In genomic region chr11:109394758-109395157, GRCm38 (mm10) we compare ENCODE assay signal across 40 mouse cellular contexts. TPM values are rescaled to one million over a fixed set of nuclear protein-coding genes. Genes with fewer than 3 reads are reported as not detected.
DNase-seq lines count a peak whose midpoint lies in the region; ATAC-seq and TF ChIP-seq lines count a peak whose summit lies in the region.
"Had no signal": no experiment of that assay in that cellular context is flagged by ENCODE, and none has a peak within 500 bp of the region (broad histone marks: within the 10 kb centered on the region; RNA-seq: fewer than 3 reads in every experiment).

No protein-coding gene starts in this region.

- H3K27ac ChIP-seq in heart, embryonic 12.5 days (ENCODE audit: poor library complexity, severe bottlenecking), result no peak overlapping the region
- H3K27ac ChIP-seq in bone marrow macrophage, adult 2 months (ENCODE audit: insufficient read depth, low read depth, low read length), result peak overlapping the region; percentile 67
- H3K27ac ChIP-seq in kidney, postnatal 0 days, result peak overlapping the region; percentile 37
- H3K27ac ChIP-seq: hindbrain, embryonic 10.5 days; hindbrain, embryonic 15.5 days; liver, embryonic 14.5 days; midbrain, embryonic 10.5 days; midbrain, embryonic 15.5 days; neural tube, embryonic 15.5 days; stomach, postnatal 0 days had no signal

- peaks cover 57% of the 10 kb centered on the region for H3K36me3 ChIP-seq in heart, embryonic 12.5 days
- H3K36me3 ChIP-seq in kidney, postnatal 0 days (ENCODE audit: insufficient read depth, low read length), result peaks cover 26% of the 10 kb centered on the region

- H3K4me3 ChIP-seq in heart, embryonic 12.5 days, result no peak overlapping the region
- H3K4me3 ChIP-seq in bone marrow macrophage, adult 2 months (ENCODE audit: insufficient read depth, low read length), result no peak overlapping the region
- H3K4me3 ChIP-seq in kidney, postnatal 0 days (replicated peaks; ENCODE audit: low read depth, low read length), result no peak overlapping the region
- H3K4me3 ChIP-seq: erythroblast, embryonic 14.5 days; hindbrain, embryonic 10.5 days; hindbrain, embryonic 15.5 days; midbrain, embryonic 10.5 days; midbrain, embryonic 15.5 days; neural tube, embryonic 15.5 days had no signal

- H3K4me2 ChIP-seq in heart, embryonic 12.5 days, result no peak overlapping the region
- H3K4me2 ChIP-seq in kidney, postnatal 0 days (ENCODE audit: low read length), result no peak overlapping the region
- H3K4me2 ChIP-seq: hindbrain, embryonic 15.5 days; lung, embryonic 14.5 days; midbrain, embryonic 15.5 days; neural tube, embryonic 15.5 days had no signal

- no peaks in the 10 kb centered on the region for H3K27me3 ChIP-seq in heart, embryonic 12.5 days (replicated peaks)
- H3K27me3 ChIP-seq in kidney, postnatal 0 days (ENCODE audit: insufficient read depth, low read length), result no peaks in the 10 kb centered on the region
- H3K27me3 ChIP-seq: CH12.LX; hindbrain, embryonic 15.5 days; midbrain, embryonic 15.5 days; neural tube, embryonic 15.5 days had no signal

- H3K4me1 ChIP-seq in heart, embryonic 12.5 days (replicated peaks), result peaks cover 22% of the 10 kb centered on the region
- peaks cover 39% of the 10 kb centered on the region for H3K4me1 ChIP-seq in bone marrow macrophage, adult 2 months (ENCODE audit: control insufficient read depth, insufficient read depth, low read length)
- H3K4me1 ChIP-seq in kidney, postnatal 0 days (replicated peaks; ENCODE audit: insufficient read depth, low read length), result 0 out of 2 replicates have a peak, but pooled peaks cover 8% of the 10 kb centered on the region
- H3K4me1 ChIP-seq: hindbrain, embryonic 15.5 days; midbrain, embryonic 15.5 days had no signal

- WGBS in heart, embryonic 12.5 days, result 78% methylated on average over 9 of the region's 9 CpGs
- 29% methylated on average over 9 of the region's 9 CpGs for WGBS in kidney, postnatal 0 days

- no peak for TF ChIP-seq POLR2A in bone marrow macrophage, adult 2 months (IDR thresholded peaks at IDR 0.05; ENCODE audit: borderline replicate concordance, low read depth, low read length)

- DNase-seq in adrenal gland, adult (ENCODE audit: inconsistent age in 2 of 2, low spot score in 1 of 2), result peak; percentile 49 to 67
- no peak for DNase-seq in adrenal gland, adult 18-20 months (ENCODE audit: low spot score in 2 of 2)
- DNase-seq in heart, adult 11 months, result peak; percentile 94
- peak; percentile 48 for DNase-seq in kidney, postnatal 0 days (ENCODE audit: low spot score)
- DNase-seq in right cerebral cortex, postnatal 14 days, result no peak
- no peak for DNase-seq in retina, postnatal 1 day
- DNase-seq: cerebellum, adult 11-12 months; cerebellum, postnatal 14 days; gastrocnemius, postnatal 14 days; heart, postnatal 14 days; layer of hippocampus, adult 9-11 months; liver; lung, embryonic 14.5 days; lung, postnatal 14 days; spleen, adult 18-20 months; thymus, adult 18-20 months; thymus, postnatal 25 days had no signal

- no peak for TF ChIP-seq CTCF in bone marrow macrophage, adult 2 months (IDR thresholded peaks at IDR 0.05; ENCODE audit: low read depth, low read length)
- no peak for TF ChIP-seq CTCF in kidney, postnatal 0 days (IDR thresholded peaks at IDR 0.05; ENCODE audit: low read depth)

- no peak for ATAC-seq in heart, embryonic 12.5 days (ENCODE audit: insufficient number of reproducible peaks, low FRiP score)
- peak; percentile 25; the same call in 1 of the 2 replicates for ATAC-seq in kidney, postnatal 0 days (replicated peaks; ENCODE audit: low FRiP score, low read depth)
- ATAC-seq: activated CD4-positive, CD25-positive, alpha-beta regulatory T cell, adult 4 months; forebrain, embryonic 16.5 days; midbrain, embryonic 15.5 days had no signal

- no peaks in the 10 kb centered on the region for H3K9me3 ChIP-seq in heart, embryonic 12.5 days (replicated peaks)
- no peaks in the 10 kb centered on the region for H3K9me3 ChIP-seq in kidney, postnatal 0 days (replicated peaks; ENCODE audit: low read length)
- H3K9me3 ChIP-seq: hindbrain, embryonic 10.5 days; hindbrain, embryonic 15.5 days; midbrain, embryonic 10.5 days; midbrain, embryonic 15.5 days; neural tube, embryonic 15.5 days had no signal

- H3K9ac ChIP-seq in heart, embryonic 12.5 days, result no peak overlapping the region
- no peak overlapping the region for H3K9ac ChIP-seq in kidney, postnatal 0 days (ENCODE audit: low read depth, low read length)
- H3K9ac ChIP-seq: hindbrain, embryonic 15.5 days; liver, embryonic 14.5 days; lung, embryonic 14.5 days; midbrain, embryonic 15.5 days; neural tube, embryonic 15.5 days had no signal

RNA-seq across cellular contexts. Expression of gene 9930022D16Rik, which starts 19.0 kb away (rescaled TPM):
- total RNA-seq in adrenal gland, adult 18-20 months (2021), result not detected
- not detected in 2 replicates for polyA plus RNA-seq in heart, embryonic 12.5 days (2016; fragmentation: Nextera tagmentation; extraction: Ambion mirVana)
- polyA plus RNA-seq in bone marrow macrophage, adult 2 months (2012; ENCODE audit: insufficient read depth, insufficient read length, missing spikeins), result 0.40 and 0.49 TPM in 2 replicates
- 0.04 TPM in 1 of 2 replicates, not detected in the other for polyA plus RNA-seq in kidney, postnatal 0 days (2015; fragmentation: Nextera tagmentation; extraction: Ambion mirVana)
- total RNA-seq: ES-E14; gastrocnemius, postnatal 14 days; heart, adult 18-20 months; heart, postnatal 14 days; left cerebral cortex, adult 18-20 months; left cerebral cortex, postnatal 14 days had no signal
- polyA plus RNA-seq: C2C12; forebrain, embryonic 11.5 days; forebrain, embryonic 16.5 days; heart, embryonic 14.5 days; hindbrain, embryonic 10.5 days; hindbrain, embryonic 15.5 days; intestine, embryonic 14.5 days; large intestine, adult 2 months; limb, embryonic 11.5 days; liver, embryonic 14.5 days; lung, embryonic 14.5 days; midbrain, embryonic 10.5 days; midbrain, embryonic 15.5 days; stomach, postnatal 0 days had no signal

RNA-seq across cellular contexts. Expression of gene Amz2, which starts 31.0 kb away (rescaled TPM):
- 10 to 100 TPM; 39.7 to 40.8 TPM for total RNA-seq in adrenal gland, adult 18-20 months (2021)
- polyA plus RNA-seq in heart, embryonic 12.5 days (2016; fragmentation: Nextera tagmentation; extraction: Ambion mirVana), result 32.5 and 33.9 TPM in 2 replicates
- polyA plus RNA-seq in bone marrow macrophage, adult 2 months (2012; ENCODE audit: insufficient read depth, insufficient read length, missing spikeins), result 32.5 and 35.5 TPM in 2 replicates
- 30.4 and 32.8 TPM in 2 replicates for polyA plus RNA-seq in kidney, postnatal 0 days (2015; fragmentation: Nextera tagmentation; extraction: Ambion mirVana)

RNA-seq across cellular contexts. Expression of gene Gna13, which starts 32.1 kb away (rescaled TPM):
- total RNA-seq in adrenal gland, adult 18-20 months (2021), result 10 to 100 TPM; 64.8 to 74.8 TPM
- polyA plus RNA-seq in heart, embryonic 12.5 days (2016; fragmentation: Nextera tagmentation; extraction: Ambion mirVana), result 21.6 and 27.2 TPM in 2 replicates
- polyA plus RNA-seq in bone marrow macrophage, adult 2 months (2012; ENCODE audit: insufficient read depth, insufficient read length, missing spikeins), result 77.0 and 84.9 TPM in 2 replicates
- 33.9 and 36.2 TPM in 2 replicates for polyA plus RNA-seq in kidney, postnatal 0 days (2015; fragmentation: Nextera tagmentation; extraction: Ambion mirVana)

Comparison
In these comparisons a context has a peak if more than half of its experiments do, and no peak if none do; other contexts are left out.
1. DNase-seq: peak in adrenal gland, adult (2 of 2), heart, adult 11 months (single experiment) and kidney, postnatal 0 days (single experiment); none in adrenal gland, adult 18-20 months (0 of 2), right cerebral cortex, postnatal 14 days (single experiment) and retina, postnatal 1 day (single experiment).